Mouse (Mus musculus) v-Abl transformed pro-B cells (cell line): ENCODE results near the gene Nadk2.

ENCODE experiments used
- in situ Hi-C, 2 experiments: fragments of 400-800 bp; cut with MboI; formaldehyde crosslinking; loops; one replicate each; pipeline ENCODE4 v1.15.1; 2025; ENCODE audit not compliant: unreplicated experiment in 2 of 2

The Nadk2 gene

DNA sequence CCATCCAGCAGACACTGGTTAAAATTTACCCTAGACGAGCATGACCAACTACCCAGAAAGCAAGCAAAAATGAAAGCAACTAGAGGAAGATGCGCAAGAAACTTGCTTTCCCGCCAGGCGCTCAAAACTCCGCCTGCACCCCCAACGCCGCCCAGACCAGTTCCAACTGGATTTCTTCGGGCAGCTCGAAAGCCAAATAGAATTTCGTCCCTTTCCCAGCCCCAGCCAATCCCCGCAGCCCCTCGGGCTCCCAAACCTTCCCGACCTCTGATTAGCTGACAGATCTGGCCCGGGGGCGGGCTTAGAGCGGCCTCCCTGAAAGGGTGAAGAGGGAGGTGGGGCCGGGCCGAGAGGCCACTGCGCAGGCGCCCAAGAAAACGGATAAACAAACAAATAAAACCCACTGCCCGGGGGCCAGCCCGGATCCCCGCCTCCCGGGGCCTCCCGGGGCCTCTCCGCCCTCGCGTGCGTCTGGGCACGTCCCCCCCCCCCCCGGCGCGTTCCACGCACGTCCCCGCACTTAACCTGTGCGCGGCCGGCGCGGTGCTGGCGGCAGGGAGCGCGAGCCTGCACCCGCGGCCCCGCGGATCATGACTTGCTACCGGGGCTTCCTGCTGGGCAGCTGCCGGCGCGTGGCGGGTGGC, at the start of gene Nadk2:
Gene Nadk2 (plus strand): TSS at position 349 of the 644 bp plus-strand sequence.
- in situ Hi-C loops = no loop called here

DNA sequence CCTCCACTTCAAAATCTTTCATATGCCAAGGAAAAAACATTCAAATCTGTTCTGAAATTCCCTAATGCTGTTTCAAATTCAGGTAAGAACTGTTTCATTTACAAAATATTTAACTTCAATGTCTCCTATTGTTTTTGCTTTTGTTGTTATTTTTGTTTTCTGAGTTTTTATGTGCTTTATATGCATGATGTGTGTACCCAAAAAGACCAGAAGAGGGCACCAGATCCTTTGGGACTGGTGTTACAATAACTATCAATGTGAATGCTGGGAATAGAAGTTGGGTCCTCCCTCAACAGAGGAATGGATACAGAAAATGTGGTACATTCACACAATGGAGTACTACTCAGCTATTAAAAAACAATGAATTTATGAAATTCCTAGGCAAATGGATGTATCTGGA, 15.4 kb upstream of the Nadk2 start:
- in situ Hi-C loops = no loop called here

DNA sequence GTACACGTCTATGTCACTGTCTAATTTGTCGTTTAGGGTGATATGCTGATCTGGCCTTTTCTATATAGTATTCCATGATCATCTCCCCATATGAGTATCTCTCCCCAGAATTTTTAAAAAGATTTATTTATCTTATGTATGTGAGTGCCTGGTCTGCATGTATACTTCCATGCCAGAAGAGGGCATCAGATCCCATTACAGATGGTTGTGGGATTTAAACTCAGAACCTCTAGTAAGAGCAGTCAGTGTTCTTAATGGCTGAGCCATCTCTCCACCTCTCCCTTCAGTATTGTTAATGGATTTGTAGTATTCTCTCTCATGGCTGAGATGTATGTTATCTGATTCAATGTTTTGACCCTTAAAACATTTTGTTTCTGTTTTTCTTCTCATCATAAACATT, 11.2 kb upstream of the Nadk2 start:
- in situ Hi-C loops = no loop called here

DNA sequence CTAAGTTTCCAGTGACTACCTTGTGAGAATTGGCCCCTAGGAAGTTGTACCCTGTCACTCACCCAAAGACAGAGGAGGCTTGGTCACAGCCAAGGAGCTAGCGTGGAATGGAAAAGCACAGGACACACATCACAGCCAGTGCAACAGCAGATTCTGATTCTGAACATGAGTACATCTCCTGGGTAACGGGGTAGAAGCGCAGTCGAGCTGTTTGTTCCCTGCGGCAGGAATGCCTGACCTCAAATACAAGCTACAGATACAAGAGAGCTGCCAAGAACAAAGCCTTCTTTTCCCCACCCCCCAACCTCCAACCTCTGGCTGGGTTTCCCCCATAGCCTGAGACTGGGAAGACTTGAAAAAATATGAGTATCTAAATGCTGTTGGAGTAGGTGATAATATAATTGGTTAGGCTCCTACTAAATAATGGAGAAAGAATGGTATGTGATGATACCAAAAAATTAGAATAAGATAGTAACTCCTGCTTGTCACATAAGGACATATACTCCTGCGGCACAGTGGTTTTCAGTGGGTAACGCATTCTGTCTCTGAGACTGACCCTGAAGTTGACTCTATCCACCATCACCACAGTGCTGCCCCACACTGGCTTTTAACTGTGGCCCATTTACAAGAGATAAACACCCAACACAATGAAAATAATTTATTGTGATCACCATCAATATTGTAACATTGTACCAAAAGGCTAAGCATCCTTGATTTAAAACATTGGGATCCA, 9.7 kb upstream of the Nadk2 start:
- in situ Hi-C loops = no loop called here

DNA sequence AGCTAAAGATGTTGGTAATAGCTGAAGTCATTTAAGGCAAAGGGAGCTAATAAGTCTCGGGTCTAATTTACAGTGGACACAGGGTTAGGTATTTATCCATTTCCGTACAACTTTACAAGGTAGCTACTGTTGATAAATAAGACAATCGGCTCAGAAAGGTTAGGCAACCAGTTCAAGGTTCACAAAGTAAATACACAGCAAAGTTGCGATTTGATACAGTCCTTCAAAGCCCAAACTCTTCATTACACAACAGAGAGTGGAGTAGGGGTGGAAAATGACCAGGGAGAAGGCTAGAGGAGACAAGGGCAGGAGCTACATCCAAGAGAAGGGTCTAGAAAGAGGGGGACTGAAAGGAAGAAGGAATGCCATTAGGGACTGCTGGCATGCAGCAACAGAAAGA, 2.2 kb upstream of the Nadk2 start:
- in situ Hi-C loops = no loop called here

DNA sequence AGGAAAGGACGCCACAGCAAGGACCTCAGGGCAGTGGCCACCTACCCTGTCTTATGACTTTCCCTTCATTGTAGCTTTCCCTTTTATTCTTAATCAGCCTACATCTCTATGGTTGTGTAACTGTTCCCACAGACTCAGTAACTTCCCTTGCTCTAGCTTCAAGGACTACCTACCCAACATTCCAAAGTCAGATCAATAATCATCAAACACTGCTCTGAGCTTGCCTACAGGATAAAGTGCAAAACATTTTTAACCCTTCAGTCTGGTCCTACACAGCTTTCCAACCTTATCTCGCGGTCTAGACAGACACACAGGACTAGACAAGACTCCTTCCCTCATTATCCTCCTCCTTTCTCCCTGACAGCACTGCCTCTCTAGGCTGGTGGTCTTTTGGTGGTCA, 707 bp upstream of the Nadk2 start:
- in situ Hi-C loops = no loop called here

DNA sequence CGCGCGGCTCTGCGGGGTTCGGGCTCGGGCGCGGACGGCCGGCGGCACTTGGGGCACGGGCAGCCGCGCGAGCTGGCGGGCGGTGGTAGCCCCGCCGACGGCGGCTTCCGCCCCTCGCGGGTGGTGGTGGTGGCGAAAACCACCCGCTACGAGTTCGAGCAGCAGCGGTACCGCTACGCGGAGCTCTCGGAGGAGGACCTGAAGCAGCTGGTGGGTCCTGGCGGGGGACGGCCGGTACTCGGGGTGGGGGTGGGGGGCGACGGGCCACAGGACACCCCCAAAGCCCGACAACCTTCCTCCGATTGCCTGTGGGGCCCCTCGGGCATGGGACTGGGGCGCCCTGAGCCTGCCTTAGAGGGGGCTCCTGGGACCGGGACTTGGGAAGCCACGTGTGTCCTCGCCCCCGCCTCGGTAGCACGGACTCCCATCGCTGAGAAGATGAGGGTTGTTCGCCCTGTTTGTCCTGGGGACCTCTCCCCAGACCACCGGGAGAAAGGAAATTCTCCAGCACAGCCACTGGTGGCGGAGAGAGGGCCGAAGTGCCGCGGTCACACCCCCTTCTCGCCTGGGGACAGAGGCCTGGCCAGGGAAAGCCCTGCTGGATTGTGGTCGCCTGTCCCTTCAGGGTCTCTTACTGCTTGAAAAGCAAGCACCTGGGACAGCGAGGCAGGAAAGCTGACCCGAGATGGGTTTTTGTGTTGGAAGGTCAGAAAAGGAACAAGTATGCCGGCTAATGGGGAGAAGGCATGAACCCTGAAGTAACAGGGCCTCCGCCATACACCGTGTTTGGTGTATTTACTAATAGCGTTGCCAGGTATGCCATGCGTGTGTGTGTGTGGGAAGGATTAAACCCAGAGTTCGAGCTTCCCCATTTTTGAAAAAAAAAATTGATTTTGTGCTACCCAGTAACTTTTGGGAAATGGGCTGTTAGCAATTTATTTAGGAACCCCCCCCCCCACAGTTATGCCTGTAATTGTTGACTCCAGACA, 790 bp downstream of the Nadk2 start:
- in situ Hi-C loops = no loop called here

DNA sequence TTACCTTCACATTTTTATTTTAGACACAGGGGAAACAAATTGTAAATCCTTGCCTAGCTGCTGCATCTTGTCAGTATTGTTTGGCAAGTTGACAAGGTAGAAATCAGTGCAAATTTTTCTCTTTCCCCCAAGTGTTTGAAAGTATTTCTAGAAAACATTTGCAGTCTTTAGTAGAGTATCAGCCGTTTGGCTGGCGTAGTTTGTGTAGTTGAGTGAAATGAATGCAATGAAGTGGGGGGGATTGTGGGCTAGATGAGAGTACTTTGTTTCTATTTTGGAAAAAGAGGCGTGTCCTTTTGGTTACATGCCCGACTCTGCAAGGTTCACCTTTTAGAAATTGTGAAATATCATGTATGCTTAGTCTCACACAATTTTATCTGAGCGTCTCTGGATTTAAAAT, 1.6 kb downstream of the Nadk2 start:
- in situ Hi-C loops = no loop called here

DNA sequence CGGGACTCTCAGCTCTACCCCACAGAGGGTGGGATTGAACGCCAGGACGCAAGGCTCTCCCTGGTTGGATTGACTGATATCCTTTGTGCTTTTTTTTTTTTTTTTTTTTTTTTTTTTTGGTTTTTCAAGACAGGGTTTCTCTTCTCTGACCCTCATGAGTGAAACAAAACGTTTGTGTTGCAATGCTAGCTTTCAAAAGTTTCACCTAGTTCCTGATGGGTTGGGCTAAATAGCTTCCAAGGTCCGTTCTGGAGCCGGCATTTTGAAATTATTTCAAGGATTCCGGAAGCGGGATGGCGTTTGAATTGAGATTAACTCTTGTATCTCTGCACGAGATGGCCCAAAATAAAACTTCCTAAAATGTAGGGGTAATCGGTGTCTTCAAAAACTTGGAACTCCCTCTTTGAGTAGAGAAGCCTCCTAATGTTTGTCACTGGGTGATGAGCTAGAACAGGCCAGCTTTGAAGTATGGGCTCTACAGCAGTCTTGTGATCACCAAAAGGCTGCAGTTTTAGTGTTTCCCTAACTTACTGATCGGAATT, 2.1 kb downstream of the Nadk2 start:
- in situ Hi-C loops = no loop called here

DNA sequence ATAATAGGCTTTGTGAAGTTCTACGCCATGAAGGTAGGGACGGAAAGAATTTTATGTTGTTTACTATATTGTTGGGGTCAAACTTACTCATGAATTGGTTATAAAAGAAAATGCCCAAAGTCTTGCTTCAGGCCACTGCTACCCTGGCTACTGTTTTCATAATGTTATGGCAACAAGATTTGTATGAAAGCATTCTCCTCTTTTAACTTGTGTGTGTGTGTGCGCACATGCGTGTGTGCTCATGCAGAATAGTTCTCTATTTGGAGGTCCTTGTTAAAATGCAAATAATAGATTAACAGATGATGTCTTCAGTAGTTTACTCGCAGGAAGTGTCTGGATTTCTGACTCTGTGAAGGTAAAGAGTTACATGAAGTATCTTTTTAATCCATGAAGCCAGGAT, 2.6 kb downstream of the Nadk2 start:
- in situ Hi-C loops = no loop called here

DNA sequence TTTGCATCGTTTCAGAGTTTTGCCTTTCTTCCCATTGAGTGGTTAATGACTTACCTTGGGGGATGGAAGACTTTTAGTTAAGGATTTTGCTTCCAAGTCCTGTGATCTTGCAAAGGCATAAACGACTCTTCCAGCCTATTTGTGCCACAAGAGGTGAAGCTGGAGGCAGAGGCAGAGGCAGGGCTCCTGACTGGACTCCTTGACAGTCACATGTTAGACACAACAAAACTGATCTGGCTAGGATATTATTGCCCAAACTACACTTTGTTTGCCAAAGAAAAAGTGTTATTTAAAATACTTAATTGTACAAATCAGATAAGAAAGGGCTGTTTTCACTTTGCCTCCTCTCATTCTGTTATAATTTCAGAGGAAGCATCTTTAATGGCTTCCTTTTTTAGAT, 3.1 kb downstream of the Nadk2 start:
- in situ Hi-C loops = no loop called here

DNA sequence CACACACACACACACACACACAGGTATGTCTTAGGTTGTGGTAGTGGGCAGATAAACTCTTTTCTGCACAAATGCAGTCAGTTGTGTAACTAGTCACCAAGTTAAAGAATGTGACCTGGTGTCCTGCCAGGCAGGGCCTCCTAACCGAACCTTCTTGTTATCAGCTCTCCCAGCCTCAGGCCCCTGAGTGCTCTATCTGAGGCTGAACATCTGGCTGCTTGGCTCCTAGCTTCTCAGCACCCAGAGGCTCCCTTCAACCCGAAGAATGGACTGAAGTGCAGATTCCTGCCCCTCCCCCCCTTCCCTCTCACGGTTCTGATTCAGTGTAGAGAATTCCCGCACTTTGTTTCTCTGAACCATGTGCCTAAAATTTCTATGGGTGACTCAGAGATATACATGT, 3.6 kb downstream of the Nadk2 start:
- in situ Hi-C loops = no loop called here

DNA sequence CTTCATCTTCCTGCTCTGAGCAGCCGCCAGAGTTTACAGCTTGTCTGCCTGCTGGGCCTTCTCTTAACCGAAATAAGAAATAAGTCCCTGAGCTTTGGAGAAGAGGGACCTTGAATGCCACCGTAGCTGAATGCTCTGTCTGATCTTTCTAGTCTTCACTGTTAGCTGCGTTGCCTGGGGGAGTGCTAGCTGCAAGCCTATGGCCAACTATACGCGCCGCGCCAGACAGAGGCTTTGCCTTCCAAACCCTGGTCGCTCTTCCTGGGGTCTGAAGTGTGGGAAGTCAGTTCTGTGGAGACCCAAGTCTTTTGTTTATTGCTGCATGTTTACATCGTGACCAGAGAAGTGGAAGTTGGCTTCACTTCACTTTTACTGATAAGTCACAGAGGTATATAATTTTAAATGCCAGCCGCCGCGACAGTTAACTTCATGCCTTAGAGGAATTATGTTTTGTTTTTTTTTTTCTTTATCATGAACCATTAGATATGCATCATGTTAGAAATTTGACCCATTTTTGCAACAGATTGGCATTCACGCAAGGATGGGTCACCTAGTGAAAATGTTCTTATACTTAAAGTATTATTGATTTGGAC, 4.6 kb downstream of the Nadk2 start:
- in situ Hi-C loops = no loop called here

DNA sequence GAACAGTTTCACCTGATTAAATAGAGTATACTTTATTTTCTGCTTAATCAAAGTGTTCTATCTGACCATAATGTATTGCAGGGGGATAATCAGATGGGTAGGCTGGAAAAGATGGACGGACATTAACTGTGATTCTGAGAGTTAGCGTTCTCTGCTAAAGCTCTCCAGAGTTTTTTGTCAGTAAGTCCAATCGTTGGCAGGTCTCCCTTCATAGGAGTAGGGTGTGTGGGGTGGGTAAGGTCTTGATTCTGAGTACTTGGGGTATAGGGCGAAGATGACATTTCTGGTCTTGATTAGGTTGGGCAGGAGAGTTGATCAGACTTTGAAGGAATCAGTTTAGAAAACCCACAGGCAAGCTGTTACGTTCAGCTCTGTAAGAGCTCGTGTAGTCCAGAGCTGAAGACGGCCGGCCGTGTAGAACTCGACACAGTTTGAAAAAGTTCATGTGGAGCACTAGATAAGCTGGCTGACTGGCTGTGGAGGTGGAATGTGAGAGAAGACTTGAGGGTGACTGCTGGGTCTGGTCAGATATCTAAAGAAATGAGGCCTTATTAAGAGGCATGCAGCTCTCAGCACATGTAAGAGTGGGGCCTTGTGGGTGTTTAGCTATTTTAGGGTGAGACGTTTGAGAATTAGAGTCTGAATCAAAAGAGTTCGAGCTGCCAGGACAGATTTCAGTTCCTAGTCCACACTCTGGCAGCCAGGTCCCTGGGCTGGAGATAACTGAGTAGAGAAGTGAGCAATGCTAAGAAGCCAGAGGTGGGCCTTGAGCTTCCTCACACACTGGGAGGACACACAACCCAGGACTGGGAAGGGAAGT, 7.6 kb downstream of the Nadk2 start:
- in situ Hi-C loops = no loop called here

DNA sequence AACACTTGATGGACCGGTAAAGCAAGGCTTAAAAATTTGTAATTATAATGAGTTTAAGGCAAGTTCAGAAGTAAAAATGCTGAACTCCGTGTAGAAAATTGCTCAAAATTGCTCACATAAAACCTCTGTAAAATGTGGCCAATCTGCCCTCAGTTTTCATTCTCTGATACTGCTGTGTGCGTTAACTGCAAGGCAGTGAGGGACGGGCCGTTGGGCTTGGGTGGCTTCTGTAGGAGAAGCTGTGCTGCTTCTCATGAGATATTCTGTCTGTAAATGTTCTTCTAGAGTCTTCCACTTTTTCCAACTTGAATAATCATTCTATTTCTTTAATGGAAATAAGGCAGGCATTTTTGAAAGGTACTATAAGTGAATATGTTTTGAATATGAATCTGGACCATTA, 8.6 kb downstream of the Nadk2 start:
- in situ Hi-C loops = no loop called here

DNA sequence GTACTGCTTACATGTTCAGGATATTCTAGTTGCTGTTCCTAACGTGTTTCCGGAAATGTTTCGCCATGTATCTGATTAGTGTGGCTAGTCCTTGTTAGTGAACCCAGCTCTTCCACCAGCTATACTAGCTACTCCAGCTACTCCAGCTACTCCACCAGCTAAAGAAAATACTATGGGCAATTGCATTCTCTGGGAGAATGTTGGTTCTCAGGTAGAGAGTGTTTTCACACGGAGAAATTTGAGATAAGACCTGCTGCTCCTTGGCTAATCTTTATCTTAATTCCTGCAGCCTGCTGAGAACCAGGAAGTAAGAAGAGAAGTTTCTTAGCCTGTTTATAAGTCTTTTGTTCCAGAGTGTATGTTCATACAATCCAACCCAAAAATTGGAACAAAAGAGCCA, 9.1 kb downstream of the Nadk2 start:
- in situ Hi-C loops = no loop called here

DNA sequence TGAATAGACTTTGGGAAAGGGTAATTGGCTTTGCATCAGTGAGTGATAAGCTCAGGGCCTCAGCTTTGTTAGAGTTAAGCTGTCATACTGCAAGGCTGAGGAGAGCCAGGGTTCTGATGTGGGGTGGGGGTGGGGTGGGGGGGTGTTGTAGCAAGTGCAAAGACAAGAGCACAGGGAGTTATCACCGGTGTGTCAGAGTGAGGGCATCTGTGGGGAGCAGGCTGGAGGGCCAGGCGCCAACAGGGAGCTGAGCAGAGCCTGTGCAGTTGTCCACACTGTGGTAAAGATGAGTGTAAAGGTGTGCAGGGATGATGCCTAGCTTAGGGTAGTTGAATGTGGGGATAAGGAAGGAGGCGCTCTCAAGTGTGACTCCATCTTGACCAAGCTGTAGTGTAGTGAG, 10.2 kb downstream of the Nadk2 start:
- in situ Hi-C loops = no loop called here

DNA sequence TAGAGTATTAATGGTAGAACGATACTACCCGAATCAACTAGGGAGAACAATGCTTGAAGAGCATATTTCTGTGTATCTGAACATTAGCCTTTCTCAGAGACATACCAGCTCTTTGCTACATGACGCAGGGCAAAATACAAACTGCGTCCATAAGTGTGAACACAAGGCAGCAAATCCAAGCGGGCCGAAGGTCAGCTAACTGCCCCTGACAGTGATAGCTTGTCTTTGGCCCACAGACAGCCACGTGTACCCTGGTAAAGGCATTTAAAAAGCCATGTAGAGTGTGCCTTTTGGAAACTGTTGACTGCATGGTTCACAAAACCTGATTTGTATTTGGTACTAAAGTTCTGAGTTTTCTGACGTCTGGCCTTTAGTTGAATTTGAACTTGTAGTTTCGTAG, 11.7 kb downstream of the Nadk2 start:
- in situ Hi-C loops = no loop called here

DNA sequence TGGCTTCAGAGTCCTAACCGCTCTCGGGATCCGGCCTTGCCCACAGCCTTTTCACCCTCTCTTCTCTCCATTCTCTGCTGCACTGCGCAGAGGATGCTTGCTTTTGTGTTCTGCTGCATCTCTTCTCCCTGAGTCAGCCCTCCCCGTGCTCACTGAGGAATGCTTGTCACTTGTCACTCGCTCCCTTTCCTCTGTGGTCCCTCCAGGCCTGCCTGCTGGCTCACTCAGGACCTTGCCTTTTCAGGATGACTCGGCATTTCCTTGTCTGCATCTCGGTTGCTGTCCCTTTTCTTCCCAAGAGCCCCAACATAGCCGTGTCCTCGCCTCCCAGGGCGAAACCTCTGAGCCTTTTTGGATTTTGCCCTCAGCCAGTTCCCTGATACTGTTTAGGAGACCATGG, 15.8 kb downstream of the Nadk2 start:
- in situ Hi-C loops = no loop called here

DNA sequence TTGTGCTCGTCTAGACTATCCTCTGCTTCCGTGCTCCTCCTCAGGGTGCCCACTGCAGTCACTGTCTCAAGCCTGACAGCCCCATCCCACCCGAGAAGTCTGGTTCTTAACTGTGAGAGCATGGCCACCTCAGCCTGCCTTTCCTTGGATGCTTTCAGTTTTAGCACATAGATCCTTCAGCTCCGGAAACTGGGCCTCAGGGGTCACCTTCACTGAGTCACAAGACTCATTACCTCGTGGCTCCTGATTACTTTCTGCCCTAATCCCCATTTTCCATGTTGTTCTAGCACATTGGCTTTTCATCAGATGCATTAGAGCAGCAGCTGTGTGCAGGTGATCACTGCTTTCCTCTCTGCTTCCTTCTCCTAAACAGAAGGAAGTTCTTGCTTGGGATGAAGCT, 16.4 kb downstream of the Nadk2 start:
- in situ Hi-C loops = no loop called here
